Mouse (Mus musculus): ENCODE measurements around the gene Adipor2. TPM values are rescaled to one million over a fixed set of nuclear protein-coding genes. Genes with fewer than 3 reads are reported as not detected.
A peak's percentile ranks its signal among the peaks of the same experiment; 100 is the strongest.

Adipor2 gene
- total RNA-seq, 2 experiments from 2014 or later: 41.2 to 41.6 TPM

GRCm38 (mm10) chr6:119351656-119352055 is 65.8 kb downstream of the Adipor2 start:
- DNase-seq (ENCODE audit: low spot score in 2 of 2): no peak

- DNase-seq (ENCODE audit: low spot score in 2 of 2): no peak
These were observed 66.8 kb downstream of the Adipor2 start for GRCm38 (mm10) chr6:119350703-119351198.

GRCm38 (mm10) chr6:119348234-119348633 is 69.3 kb downstream of the Adipor2 start:
- peak; percentile 86 to 92 for DNase-seq (ENCODE audit: low spot score in 2 of 2)

GRCm38 (mm10) chr6:119347813-119348212 is 69.7 kb downstream of the Adipor2 start:
- DNase-seq (ENCODE audit: low spot score in 2 of 2): no peak

- no peak for DNase-seq (ENCODE audit: low spot score in 2 of 2)
These were observed 71.2 kb downstream of the Adipor2 start for GRCm38 (mm10) chr6:119346257-119346656.

GRCm38 (mm10) chr6:119341409-119341808 is 76.1 kb downstream of the Adipor2 start:
- DNase-seq (ENCODE audit: low spot score in 2 of 2): peak in 1 of 2 experiments; percentile 66

GRCm38 (mm10) chr6:119338121-119338912 is 79.2 kb downstream of the Adipor2 start:
- DNase-seq (ENCODE audit: low spot score in 2 of 2): no peak

GRCm38 (mm10) chr6:119337287-119337686 is 80.2 kb downstream of the Adipor2 start:
- DNase-seq (ENCODE audit: low spot score in 2 of 2): no peak

GRCm38 (mm10) chr6:119336124-119336523 is 81.4 kb downstream of the Adipor2 start:
- DNase-seq (ENCODE audit: low spot score in 2 of 2): no peak

GRCm38 (mm10) chr6:119333831-119334230 is 83.7 kb downstream of the Adipor2 start:
- no peak for DNase-seq (ENCODE audit: low spot score in 2 of 2)

GRCm38 (mm10) chr6:119333202-119333601 is 84.3 kb downstream of the Adipor2 start:
- DNase-seq (ENCODE audit: low spot score in 2 of 2): no peak

- DNase-seq (ENCODE audit: low spot score in 2 of 2): no peak
These were observed 85.4 kb downstream of the Adipor2 start for GRCm38 (mm10) chr6:119332111-119332510.

GRCm38 (mm10) chr6:119330506-119330905 is 87.0 kb downstream of the Adipor2 start, which contains the start of gene Lrtm2:
TSS of gene Lrtm2 (minus strand) at chr6:119330766.
- DNase-seq (ENCODE audit: low spot score in 2 of 2): peak in 1 of 2 experiments; percentile 50

- peak in 1 of 2 experiments; percentile 58 for DNase-seq (ENCODE audit: low spot score in 2 of 2)
These were observed 87.6 kb downstream of the Adipor2 start for GRCm38 (mm10) chr6:119329936-119330335.

- peak; percentile 77 to 89 for DNase-seq (ENCODE audit: low spot score in 2 of 2)
These were observed 88.2 kb downstream of the Adipor2 start for GRCm38 (mm10) chr6:119329215-119329714.

- no peak for DNase-seq (ENCODE audit: low spot score in 2 of 2)
These were observed 88.9 kb downstream of the Adipor2 start for GRCm38 (mm10) chr6:119328521-119329115.

- DNase-seq (ENCODE audit: low spot score in 2 of 2): no peak
These were observed 91.0 kb downstream of the Adipor2 start for GRCm38 (mm10) chr6:119326541-119326940.

- DNase-seq (ENCODE audit: low spot score in 2 of 2): no peak
These were observed 91.5 kb downstream of the Adipor2 start for GRCm38 (mm10) chr6:119325978-119326377.

GRCm38 (mm10) chr6:119324776-119325175 is 92.7 kb downstream of the Adipor2 start:
- no peak for DNase-seq (ENCODE audit: low spot score in 2 of 2)

- DNase-seq (ENCODE audit: low spot score in 2 of 2): no peak
These were observed 95.8 kb downstream of the Adipor2 start for GRCm38 (mm10) chr6:119321752-119322151.

- DNase-seq (ENCODE audit: low spot score in 2 of 2): no peak
These were observed 97.0 kb downstream of the Adipor2 start for GRCm38 (mm10) chr6:119320481-119320880.

- DNase-seq (ENCODE audit: low spot score in 2 of 2): no peak
These were observed 98.1 kb downstream of the Adipor2 start for GRCm38 (mm10) chr6:119319358-119319757.

Data from layer of hippocampus, postnatal 14 days (tissue).